Mouse (Mus musculus) embryonic facial prominence, embryonic 11.5 days (tissue): ENCODE measurements around the gene Ric8b. TPM values are rescaled to one million over a fixed set of nuclear protein-coding genes. Genes with fewer than 3 reads are reported as not detected.

Source experiments
- ATAC-seq: fragments of 200-750 bp; cut with Nextera tagmentation; replicated peaks from 2 replicates; pipeline ENCODE4 v1.8.0; 2017; ENCODE audit warnings: low read depth; ENCODE audit not compliant: insufficient number of reproducible peaks, low FRiP score, low TSS enrichment
- DNase-seq: peaks from one replicate; pipeline ENCODE4 v3.0.0-alpha.2; 2015; ENCODE audit warnings: low spot score
- H3K27ac ChIP-seq: fragments of 300-500 bp; sonication (generic); replicated peaks from 2 replicates; pipeline ENCODE4 v1.5.1; 2014; ENCODE audit warnings: mild to moderate bottlenecking, low read depth, low read length, control low read depth
- H3K27me3 ChIP-seq: fragments of 300-500 bp; sonication (generic); 2 replicates; pipeline ENCODE4 v1.6.1; 2014; ENCODE audit warnings: mild to moderate bottlenecking, low read length, moderate library complexity, mixed read lengths; ENCODE audit not compliant: control insufficient read depth, insufficient read depth
- H3K36me3 ChIP-seq: fragments of 300-500 bp; sonication (generic); replicated peaks from 2 replicates; pipeline ENCODE4 v1.6.1; 2014; ENCODE audit warnings: low read depth, mild to moderate bottlenecking, low read length, moderate library complexity, mixed read lengths; ENCODE audit not compliant: control insufficient read depth, insufficient read depth
- H3K4me1 ChIP-seq: fragments of 300-500 bp; sonication (generic); 2 replicates; pipeline ENCODE4 v1.6.1; 2014; ENCODE audit warnings: low read length, mixed read lengths; ENCODE audit not compliant: control insufficient read depth, insufficient read depth
- H3K4me2 ChIP-seq: fragments of 300-500 bp; sonication (generic); 2 replicates; pipeline ENCODE4 v1.6.1; 2014; ENCODE audit warnings: low read depth, mild to moderate bottlenecking, control low read depth, low read length, moderate library complexity
- H3K4me3 ChIP-seq: fragments of 300-500 bp; sonication (generic); 2 replicates; pipeline ENCODE4 v1.5.1; 2014; ENCODE audit warnings: low read depth, low read length, control low read depth
- H3K9ac ChIP-seq: fragments of 300-500 bp; sonication (generic); replicated peaks from 2 replicates; pipeline ENCODE4 v1.6.1; 2014; ENCODE audit warnings: mild to moderate bottlenecking, control low read depth, low read length
- H3K9me3 ChIP-seq: fragments of 300-500 bp; sonication (generic); replicated peaks from 2 replicates; pipeline ENCODE4 v1.6.1; 2016; ENCODE audit warnings: mild to moderate bottlenecking, low read length, inconsistent platforms, mixed read lengths; ENCODE audit not compliant: control insufficient read depth
- WGBS: fragments of 180-500 bp; shearing (Covaris S2); extraction: QIAGEN DNeasy Blood & Tissue Kit; methylation state at CpG from one replicate; pipeline ENCODE4 v1.1.7; 2014; 5-methylcytosine and 5-hydroxymethylcytosine counted together
- polyA plus RNA-seq: library from polyadenylated mRNA; unstranded; fragments of >200 nt; fragmentation: Nextera tagmentation; extraction: Ambion mirVana; gene quantifications from 2 replicates; pipeline ENCODE4 v1.2.1, GENCODE M21; 2014

Ric8b gene
- polyA plus RNA-seq = 26.3 and 28.4 TPM in 2 replicates

GRCm38 (mm10) chr10:84916810-84917730 lies at the start of gene Ric8b:
Gene Ric8b (plus strand): TSS chr10:84917616.
- WGBS = under 1% methylated on average over 49 of the region's 51 CpGs
- H3K4me1 ChIP-seq = no peaks in the 10 kb centered on the region

GRCm38 (mm10) chr10:84871285-84871684 lies 46.1 kb upstream of the Ric8b start:
- DNase-seq (peak; percentile 22), ATAC-seq (no peak)
- H3K4me3 ChIP-seq = no peak overlapping the region
- no peak overlapping the region for H3K4me2 ChIP-seq
- H3K27me3 ChIP-seq = no peaks in the 10 kb centered on the region
- H3K9ac ChIP-seq = no peak overlapping the region
- no peaks in the 10 kb centered on the region for H3K9me3 ChIP-seq
- no peaks in the 10 kb centered on the region for H3K36me3 ChIP-seq
- H3K27ac ChIP-seq = no peak overlapping the region
- 52% methylated on average over 12 of the region's 12 CpGs for WGBS
- no peaks in the 10 kb centered on the region for H3K4me1 ChIP-seq

More at GRCm38 (mm10) chr10:84916810-84917730, at the start of gene Ric8b:
- peak within 1 kb of the TSS; percentile 72; the same call in 1 of the 2 replicates for H3K27ac ChIP-seq
- H3K4me3 ChIP-seq = peak within 1 kb of the TSS; percentile 69
- H3K36me3 ChIP-seq = no peaks in the 10 kb centered on the region; the same call in 1 of the 2 replicates
- DNase-seq = peak; percentile 99
- H3K9me3 ChIP-seq = no peaks in the 10 kb centered on the region
- peak; percentile 95 for ATAC-seq
- no peaks in the 10 kb centered on the region for H3K27me3 ChIP-seq
- peak within 1 kb of the TSS; percentile 81 for H3K9ac ChIP-seq
- H3K4me2 ChIP-seq = peak within 1 kb of the TSS; percentile 35

- H3K4me1 ChIP-seq = no peaks in the 10 kb centered on the region
- no peak overlapping the region for H3K27ac ChIP-seq
- H3K4me3 ChIP-seq = no peak overlapping the region
- 72% methylated on average over 4 of the region's 4 CpGs for WGBS
- ATAC-seq (no peak), DNase-seq (no peak)
- H3K36me3 ChIP-seq = no peaks in the 10 kb centered on the region
- H3K9ac ChIP-seq = no peak overlapping the region
- H3K4me2 ChIP-seq = no peak overlapping the region
- H3K27me3 ChIP-seq = no peaks in the 10 kb centered on the region
- no peaks in the 10 kb centered on the region for H3K9me3 ChIP-seq
Measured at GRCm38 (mm10) chr10:84871921-84872320, 45.5 kb upstream of the Ric8b start.

- H3K27me3 ChIP-seq = no peaks in the 10 kb centered on the region
- no peak overlapping the region for H3K27ac ChIP-seq
- no peak overlapping the region for H3K4me2 ChIP-seq
- no peaks in the 10 kb centered on the region for H3K4me1 ChIP-seq
- 0 out of 2 replicates have a peak, but pooled peaks have one; percentile 9 for ATAC-seq
- 60% methylated on average over 9 of the region's 9 CpGs for WGBS
- H3K9me3 ChIP-seq = no peaks in the 10 kb centered on the region
- H3K36me3 ChIP-seq = no peaks in the 10 kb centered on the region
- no peak for DNase-seq
- no peak overlapping the region for H3K9ac ChIP-seq
- no peak overlapping the region for H3K4me3 ChIP-seq
Measured at GRCm38 (mm10) chr10:84879823-84880571, 37.4 kb upstream of the Ric8b start.

- whole genome bisulfite sequencing = 85% methylated on average over 2 of the region's 2 CpGs
- no peaks in the 10 kb centered on the region for H3K27me3 ChIP-seq
- no peaks in the 10 kb centered on the region for H3K9me3 ChIP-seq
- ATAC-seq (no peak), DNase-seq (no peak)
- H3K4me2 ChIP-seq = no peak overlapping the region
- no peak overlapping the region for H3K9ac ChIP-seq
- H3K27ac ChIP-seq = no peak overlapping the region
- no peak overlapping the region for H3K4me3 ChIP-seq
- no peaks in the 10 kb centered on the region for H3K36me3 ChIP-seq
- no peaks in the 10 kb centered on the region for H3K4me1 ChIP-seq
Measured at GRCm38 (mm10) chr10:84882528-84882927, 34.9 kb upstream of the Ric8b start.

GRCm38 (mm10) chr10:84885341-84885884 lies 32.0 kb upstream of the Ric8b start:
- no peak for DNase-seq
- Histone ChIP-seq H3K27ac (no peak overlapping the region), H3K36me3 (no peaks in the 10 kb centered on the region), H3K4me3 (no peak overlapping the region), H3K9me3 (no peaks in the 10 kb centered on the region), H3K9ac (no peak overlapping the region), H3K27me3 (no peaks in the 10 kb centered on the region), H3K4me1 (no peaks in the 10 kb centered on the region), H3K4me2 (no peak overlapping the region)
- no peak for ATAC-seq
- WGBS = 75% methylated on average over 5 of the region's 5 CpGs

- no peak overlapping the region for H3K4me2 ChIP-seq
- ATAC-seq (no peak), DNase-seq (no peak)
- no peak overlapping the region for H3K9ac ChIP-seq
- no peaks in the 10 kb centered on the region for H3K36me3 ChIP-seq
- H3K4me3 ChIP-seq = no peak overlapping the region
- 42% methylated on average over 6 of the region's 6 CpGs for WGBS
- H3K4me1 ChIP-seq = no peaks in the 10 kb centered on the region
- H3K9me3 ChIP-seq = no peaks in the 10 kb centered on the region
- no peaks in the 10 kb centered on the region for H3K27me3 ChIP-seq
- no peak overlapping the region for H3K27ac ChIP-seq
Measured at GRCm38 (mm10) chr10:84886221-84886627, 31.2 kb upstream of the Ric8b start.
